Comparison of ENCODE assay signal across 15 mouse cellular contexts in genomic region chr6:51401294-51401693, GRCm38 (mm10). TPM values are rescaled to one million over a fixed set of nuclear protein-coding genes. Genes with fewer than 3 reads are reported as not detected.
DNase-seq lines count a peak whose midpoint lies in the region; ATAC-seq and TF ChIP-seq lines count a peak whose summit lies in the region.
"Had no signal": no experiment of that assay in that cellular context is flagged by ENCODE, and none has a peak within 500 bp of the region (broad histone marks: within the 10 kb centered on the region; RNA-seq: fewer than 3 reads in every experiment).

No protein-coding gene starts in this region.

- no peak overlapping the region for H3K27ac ChIP-seq in kidney, adult 2 months (ENCODE audit: insufficient read depth, low read depth, low read length)
- H3K27ac ChIP-seq in limb, embryonic 14.5 days (replicated peaks; ENCODE audit: low read depth, low read length) = no peak overlapping the region
- no peak overlapping the region for H3K27ac ChIP-seq in forebrain, embryonic 12.5 days
- H3K27ac ChIP-seq: hindbrain, embryonic 10.5 days; liver, embryonic 13.5 days had no signal

- H3K9me3 ChIP-seq in limb, embryonic 14.5 days (ENCODE audit: control insufficient read depth, low read length) = no peaks in the 10 kb centered on the region
- H3K9me3 ChIP-seq in forebrain, embryonic 12.5 days = no peaks in the 10 kb centered on the region
- H3K9me3 ChIP-seq: heart, embryonic 12.5 days; hindbrain, embryonic 10.5 days; liver, embryonic 13.5 days had no signal

- H3K36me3 ChIP-seq in kidney, adult 2 months (ENCODE audit: control insufficient read depth, insufficient read depth, low read length) = no peaks in the 10 kb centered on the region
- H3K36me3 ChIP-seq in limb, embryonic 14.5 days (ENCODE audit: control insufficient read depth, insufficient read depth, low read length) = no peaks in the 10 kb centered on the region
- H3K36me3 ChIP-seq in forebrain, embryonic 12.5 days (replicated peaks) = no peaks in the 10 kb centered on the region
- H3K36me3 ChIP-seq: heart, embryonic 12.5 days; hindbrain, embryonic 10.5 days; liver, embryonic 13.5 days had no signal

- peak; percentile 78; the same call in 1 of the 2 replicates for ATAC-seq in limb, embryonic 14.5 days (ENCODE audit: low FRiP score, low read depth)
- ATAC-seq in forebrain, embryonic 12.5 days (ENCODE audit: low FRiP score) = no peak
- ATAC-seq: forebrain, embryonic 16.5 days had no signal

- TF ChIP-seq CTCF in kidney, adult 2 months (conservative IDR thresholded peaks at IDR 0.05; ENCODE audit: insufficient read depth, insufficient read length, low read depth, low read length) = no peak

- 19% methylated on average over 6 of the region's 6 CpGs for WGBS in kidney, adult 2 months
- WGBS in limb, embryonic 14.5 days = 50% methylated on average over 6 of the region's 6 CpGs
- WGBS in forebrain, embryonic 12.5 days = 70% methylated on average over 6 of the region's 6 CpGs

- H3K9ac ChIP-seq in limb, embryonic 14.5 days (ENCODE audit: low read depth, low read length, severe bottlenecking) = no peak overlapping the region
- H3K9ac ChIP-seq in forebrain, embryonic 12.5 days = no peak overlapping the region
- H3K9ac ChIP-seq: heart, embryonic 12.5 days; liver, embryonic 13.5 days had no signal

- H3K4me2 ChIP-seq in limb, embryonic 14.5 days (replicated peaks; ENCODE audit: low read depth, low read length, severe bottlenecking) = no peak overlapping the region
- no peak overlapping the region for H3K4me2 ChIP-seq in forebrain, embryonic 12.5 days
- H3K4me2 ChIP-seq: heart, embryonic 12.5 days; liver, embryonic 13.5 days had no signal

- no peaks in the 10 kb centered on the region for H3K4me1 ChIP-seq in kidney, adult 2 months (ENCODE audit: control insufficient read depth, insufficient read depth, low read length)
- no peaks in the 10 kb centered on the region for H3K4me1 ChIP-seq in limb, embryonic 14.5 days (ENCODE audit: control insufficient read depth, insufficient read depth, low read length)
- H3K4me1 ChIP-seq in forebrain, embryonic 12.5 days = peaks cover 6% of the 10 kb centered on the region

- DNase-seq in kidney, adult 2 months = no peak
- DNase-seq in kidney, postnatal 10 days = no peak
- peak; percentile 24 for DNase-seq in urinary bladder, adult 2 months (ENCODE audit: low spot score)
- no peak for DNase-seq in urinary bladder, postnatal 4 days (ENCODE audit: low spot score in 2 of 2)
- peak; percentile 72 for DNase-seq in limb, embryonic 14.5 days (ENCODE audit: low spot score)
- no peak for DNase-seq in spleen, postnatal 36 days (ENCODE audit: low spot score in 2 of 2)
- DNase-seq: adrenal gland, postnatal 25 days; gastrocnemius, postnatal 14 days; liver, embryonic 13.5 days; thymus, adult 2 months had no signal

- no peak for TF ChIP-seq POLR2A in kidney, adult 2 months (IDR thresholded peaks at IDR 0.05; ENCODE audit: low read depth, low read length)
- TF ChIP-seq POLR2A in limb, embryonic 14.5 days (IDR thresholded peaks at IDR 0.05; ENCODE audit: borderline replicate concordance, extremely low read depth, insufficient read depth, insufficient read length) = no peak

- H3K27me3 ChIP-seq in kidney, adult 2 months (replicated peaks; ENCODE audit: control insufficient read depth, insufficient read depth, low read length) = no peaks in the 10 kb centered on the region
- H3K27me3 ChIP-seq in limb, embryonic 14.5 days (ENCODE audit: control insufficient read depth, insufficient read depth, low read length) = no peaks in the 10 kb centered on the region
- H3K27me3 ChIP-seq in forebrain, embryonic 12.5 days = no peaks in the 10 kb centered on the region
- H3K27me3 ChIP-seq: CH12.LX; heart, embryonic 12.5 days; liver, embryonic 13.5 days had no signal

- peak overlapping the region; percentile 36 for H3K4me3 ChIP-seq in kidney, adult 2 months (ENCODE audit: insufficient read depth, low read depth, low read length)
- no peak overlapping the region for H3K4me3 ChIP-seq in limb, embryonic 14.5 days (replicated peaks; ENCODE audit: low read length)
- no peak overlapping the region for H3K4me3 ChIP-seq in forebrain, embryonic 12.5 days (replicated peaks)
- H3K4me3 ChIP-seq: heart, embryonic 12.5 days; hindbrain, embryonic 10.5 days; liver, embryonic 13.5 days had no signal

RNA-seq across cellular contexts. Expression of gene Nfe2l3, which starts 31.2 kb away (rescaled TPM):
- 0.75 and 1.3 TPM in 2 replicates for polyA plus RNA-seq in kidney, adult 2 months (2012; rRNA removed)
- polyA plus RNA-seq in urinary bladder, adult 2 months (2012; rRNA removed) = 38.2 and 49.5 TPM in 2 replicates
- 2.4 TPM in 2 replicates for polyA plus RNA-seq in limb, embryonic 14.5 days (2012; rRNA removed)
- 2.4 and 4.0 TPM in 2 replicates for polyA plus RNA-seq in limb, embryonic 14.5 days (2014; fragmentation: Nextera tagmentation; extraction: Ambion mirVana)
- polyA plus RNA-seq in forebrain, embryonic 12.5 days (2016; fragmentation: Nextera tagmentation; extraction: Ambion mirVana) = 2.2 and 2.3 TPM in 2 replicates

Comparison
In these comparisons a context has a peak if more than half of its experiments do, and no peak if none do; other contexts are left out.
1. DNase-seq: peak in urinary bladder, adult 2 months (single experiment) and limb, embryonic 14.5 days (single experiment); none in kidney, adult 2 months (single experiment), kidney, postnatal 10 days (single experiment), urinary bladder, postnatal 4 days (0 of 2) and spleen, postnatal 36 days (0 of 2).